Mouse (Mus musculus) T-helper 1 cell (primary cell): Measurements from ENCODE around the gene Lamtor1.

Source experiments
- in situ Hi-C: fragments of 300-600 bp; cut with MboI, MseI; formaldehyde crosslinking; loops from one replicate; pipeline ENCODE4 v1.15.1; 2025; ENCODE audit warnings: high pct_unique_total_duplicates

Gene Lamtor1

DNA sequence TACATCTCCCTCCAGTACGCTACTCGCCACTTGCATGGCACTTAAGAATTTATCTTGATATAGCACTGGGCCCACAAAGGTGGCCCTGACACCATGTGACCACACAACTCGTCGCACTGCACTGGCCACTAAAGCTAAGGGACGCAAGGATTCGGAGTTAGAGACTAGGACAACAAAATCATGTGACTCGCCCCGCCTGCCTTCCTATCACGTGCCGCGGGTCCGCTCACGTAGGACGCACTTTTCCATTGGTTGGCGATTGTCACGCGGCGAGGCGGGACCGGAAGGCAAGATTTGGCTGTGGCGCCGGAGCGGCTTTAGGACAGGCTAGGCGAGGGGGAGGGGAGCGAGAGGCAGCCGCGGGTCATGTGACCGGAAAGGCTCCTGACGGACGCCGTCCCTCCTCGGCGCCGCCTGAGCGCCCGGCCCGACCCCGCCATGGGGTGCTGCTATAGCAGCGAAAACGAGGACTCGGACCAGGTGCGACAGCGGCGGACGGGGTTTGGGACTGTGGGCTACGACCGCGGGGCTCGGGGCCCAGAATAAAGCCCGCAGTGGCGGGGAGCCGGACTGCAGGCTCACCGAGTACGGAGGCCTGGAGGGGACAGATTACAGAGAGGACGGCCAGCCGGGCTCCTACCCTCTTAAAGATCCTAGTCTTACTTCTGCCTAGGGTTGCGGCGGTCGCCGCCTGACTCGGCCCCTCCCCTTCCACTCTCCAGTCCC is at the start of gene Lamtor1:
Gene Lamtor1 (plus strand): TSS at position 344 of the 726 bp plus-strand sequence.
- in situ Hi-C loops: no loop called here

- in situ Hi-C loops: no loop called here
Measured at GRCm38 (mm10) chr7:101857094-101857493, 48.6 kb upstream of the Lamtor1 start, which contains the start of gene Folr2. Folr2 (minus strand) TSS chr7:101857194.

GRCm38 (mm10) chr7:101858362-101858761 is 47.3 kb upstream of the Lamtor1 start:
- in situ Hi-C loops: no loop called here

DNA sequence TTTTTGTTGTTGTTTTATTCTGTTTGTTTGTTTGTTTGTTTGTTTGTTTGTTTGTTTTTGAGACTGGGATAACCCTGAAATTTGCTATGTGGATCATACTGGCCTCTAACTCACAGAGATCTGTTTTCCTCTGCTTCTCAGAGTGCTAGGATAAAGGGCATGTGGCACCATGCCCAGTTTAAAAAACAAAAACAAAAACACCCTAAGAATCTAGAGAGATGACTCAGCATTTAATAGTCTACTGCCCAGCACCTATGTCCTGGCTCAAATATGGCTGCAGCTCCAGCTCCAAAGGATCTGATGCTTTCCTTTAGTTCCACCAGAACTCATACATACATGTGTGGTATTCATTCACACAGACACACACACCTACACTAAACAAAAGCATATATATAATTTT is 44.7 kb upstream of the Lamtor1 start:
- in situ Hi-C loops: no loop called here

- in situ Hi-C loops: no loop called here
Measured at GRCm38 (mm10) chr7:101862291-101862690, 43.4 kb upstream of the Lamtor1 start.

- in situ Hi-C loops: no loop called here
Measured at GRCm38 (mm10) chr7:101863415-101863814, 42.3 kb upstream of the Lamtor1 start, which contains the start of gene Anapc15. Anapc15 (plus strand) TSS chr7:101863715.

DNA sequence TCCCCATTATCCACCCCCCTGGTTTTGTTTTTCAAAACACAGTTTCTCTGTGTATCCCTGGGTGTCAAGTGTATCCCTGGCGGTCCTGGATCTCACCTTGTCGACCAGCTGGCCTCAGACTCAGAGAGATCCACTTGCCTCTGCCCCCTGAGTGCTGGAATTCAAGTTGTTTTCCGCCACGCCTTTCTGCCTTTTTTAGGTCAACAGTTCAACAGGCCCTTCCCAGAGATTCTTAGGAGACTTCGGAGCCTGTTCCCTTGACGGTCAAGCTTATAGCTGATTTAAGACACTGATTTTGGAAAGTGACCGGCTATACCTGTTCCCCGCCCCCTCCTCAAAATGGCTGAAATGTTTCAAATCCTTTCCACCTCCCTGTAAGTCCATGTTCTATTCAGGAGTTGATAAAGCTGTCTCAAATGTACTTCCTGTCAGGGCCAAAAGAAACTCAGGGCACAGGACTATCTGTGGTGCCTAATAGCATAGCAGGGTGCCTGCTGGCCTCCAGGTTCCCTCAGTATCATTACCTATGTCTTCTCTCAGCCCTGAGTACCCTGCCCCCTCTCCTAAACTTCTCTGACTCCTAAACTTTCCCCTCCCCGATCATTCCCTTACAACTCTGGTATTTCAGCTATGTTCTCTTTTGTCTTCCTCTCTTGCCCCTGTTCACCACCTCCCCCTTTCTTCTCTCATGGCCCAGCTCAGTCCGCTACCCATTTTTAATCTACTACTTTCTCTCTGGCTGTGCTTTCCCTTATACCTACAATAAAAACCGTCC is 39.0 kb upstream of the Lamtor1 start:
- in situ Hi-C loops: no loop called here

DNA sequence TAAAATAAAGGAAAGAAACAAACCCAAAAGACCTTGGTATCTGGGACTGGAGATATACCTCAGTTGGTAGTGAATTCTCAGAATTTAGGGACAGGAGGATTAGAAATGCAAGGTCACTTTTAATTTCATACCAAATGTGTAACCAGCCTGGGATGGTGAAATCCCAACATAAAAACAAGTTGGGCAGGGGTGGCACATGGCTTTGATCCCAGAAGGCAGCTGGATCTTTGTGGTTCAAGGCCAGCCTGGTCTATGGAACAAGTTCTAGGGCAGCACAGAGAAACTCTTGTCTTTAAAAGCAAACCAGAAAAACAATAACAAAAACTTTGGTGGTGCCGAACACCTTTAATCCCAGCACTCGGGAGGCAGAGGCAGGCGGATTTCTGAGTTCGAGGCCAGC is 38.2 kb upstream of the Lamtor1 start:
- in situ Hi-C loops: no loop called here

- in situ Hi-C loops: no loop called here
Measured at GRCm38 (mm10) chr7:101868241-101869162, 37.2 kb upstream of the Lamtor1 start.

DNA sequence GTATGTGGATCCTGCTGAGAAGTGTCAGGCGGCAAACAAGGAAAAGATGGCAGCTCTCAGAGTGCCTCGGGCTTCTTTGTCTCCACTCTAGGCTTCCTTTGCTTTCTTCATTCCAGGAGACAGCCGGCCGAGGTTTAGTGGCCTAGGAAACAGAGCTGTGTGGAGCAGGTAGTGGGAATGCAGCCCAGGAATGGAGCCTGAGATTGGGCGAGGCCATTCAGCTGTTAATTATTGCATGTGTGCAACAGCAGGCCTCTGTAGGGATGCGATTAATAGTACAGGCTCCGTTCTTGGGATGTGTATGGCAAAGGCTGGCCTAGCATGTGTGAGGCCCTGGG is 36.6 kb upstream of the Lamtor1 start:
- in situ Hi-C loops: no loop called here

DNA sequence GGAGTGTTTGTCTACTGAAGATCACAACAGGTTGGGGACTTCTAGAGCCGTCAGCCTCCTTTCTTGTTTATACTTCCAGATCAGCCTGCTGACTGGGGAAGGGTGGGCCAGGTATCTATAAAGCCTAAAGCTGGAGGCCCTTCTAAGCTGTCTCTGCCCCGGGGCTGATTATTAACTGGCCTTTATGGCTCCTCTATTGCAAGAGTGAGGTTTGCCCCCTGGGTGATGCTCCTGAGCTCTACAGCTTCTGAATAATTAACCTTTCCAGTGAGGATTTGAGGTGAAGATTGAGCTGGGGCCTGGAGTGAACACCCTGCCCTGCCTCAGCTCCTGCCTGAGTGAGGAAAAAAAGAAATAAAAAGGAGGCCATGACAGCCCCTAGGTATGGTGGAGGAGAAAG is 35.1 kb upstream of the Lamtor1 start, which contains the start of gene Folr1:
Gene Folr1 (minus strand): TSS at position 160 of the 400 bp plus-strand sequence.
- in situ Hi-C loops: no loop called here

DNA sequence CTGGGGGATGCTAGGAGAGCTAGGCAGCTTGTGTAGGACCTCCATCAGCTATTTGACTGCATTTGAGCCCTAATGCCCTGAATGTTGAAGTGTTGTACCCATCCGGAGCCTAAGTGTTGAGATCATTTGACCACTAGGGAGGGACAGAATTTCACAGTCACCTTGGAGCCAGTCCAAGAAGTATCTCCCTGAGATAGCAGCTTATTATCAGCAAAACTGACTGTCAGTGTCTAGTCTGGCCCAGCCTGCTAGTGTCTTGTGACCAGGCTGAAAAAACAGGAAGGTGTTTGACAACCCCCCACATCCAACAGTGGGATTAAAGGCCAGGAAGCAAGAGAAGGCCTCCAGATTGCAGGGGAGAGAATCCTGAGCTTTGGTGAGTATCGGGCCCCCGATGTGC is 34.4 kb upstream of the Lamtor1 start:
- in situ Hi-C loops: no loop called here

DNA sequence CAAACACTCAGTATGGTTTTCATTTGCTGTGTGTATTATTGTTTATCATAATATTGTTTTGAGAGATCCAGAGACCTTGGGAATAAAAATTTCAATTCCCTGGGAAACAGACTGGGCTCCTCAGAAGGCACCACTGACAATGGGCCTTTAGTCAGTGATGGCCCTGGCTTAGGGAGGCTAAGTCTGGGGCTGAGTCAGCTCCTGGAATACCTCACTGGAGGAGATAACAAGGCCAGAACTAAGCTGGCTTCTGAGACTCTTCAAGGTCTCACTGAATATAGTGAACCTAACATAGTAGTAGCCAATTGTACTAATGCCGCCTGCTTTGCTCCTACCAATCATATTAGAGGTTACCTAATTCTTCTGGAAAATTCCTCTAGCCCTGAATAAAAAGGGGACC is 29.7 kb upstream of the Lamtor1 start:
- in situ Hi-C loops: no loop called here

DNA sequence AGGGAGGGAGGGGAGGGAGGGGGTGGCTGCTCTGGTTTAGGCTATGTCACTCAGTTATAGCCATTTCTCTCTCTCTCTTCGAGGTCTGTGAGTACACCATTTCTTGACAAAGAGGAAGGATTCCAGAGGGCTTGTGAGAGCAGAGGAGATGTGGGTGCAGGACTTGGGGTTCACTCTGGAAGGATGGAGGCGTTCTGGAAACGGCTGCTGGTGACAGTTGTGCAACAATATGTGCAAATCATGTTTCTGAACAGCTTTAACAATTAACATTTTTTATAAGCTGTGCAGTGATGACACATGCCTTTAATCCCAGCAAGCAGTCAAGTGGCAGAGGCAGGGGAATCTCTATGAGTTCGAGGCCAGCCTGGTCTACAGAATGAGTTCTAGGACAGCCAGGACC is 24.8 kb upstream of the Lamtor1 start:
- in situ Hi-C loops: no loop called here

- in situ Hi-C loops: no loop called here
Measured at GRCm38 (mm10) chr7:101882413-101883154, 23.1 kb upstream of the Lamtor1 start.

- in situ Hi-C loops: no loop called here
Measured at GRCm38 (mm10) chr7:101884160-101884559, 21.5 kb upstream of the Lamtor1 start.

GRCm38 (mm10) chr7:101886274-101886673 is 19.4 kb upstream of the Lamtor1 start:
- in situ Hi-C loops: no loop called here

DNA sequence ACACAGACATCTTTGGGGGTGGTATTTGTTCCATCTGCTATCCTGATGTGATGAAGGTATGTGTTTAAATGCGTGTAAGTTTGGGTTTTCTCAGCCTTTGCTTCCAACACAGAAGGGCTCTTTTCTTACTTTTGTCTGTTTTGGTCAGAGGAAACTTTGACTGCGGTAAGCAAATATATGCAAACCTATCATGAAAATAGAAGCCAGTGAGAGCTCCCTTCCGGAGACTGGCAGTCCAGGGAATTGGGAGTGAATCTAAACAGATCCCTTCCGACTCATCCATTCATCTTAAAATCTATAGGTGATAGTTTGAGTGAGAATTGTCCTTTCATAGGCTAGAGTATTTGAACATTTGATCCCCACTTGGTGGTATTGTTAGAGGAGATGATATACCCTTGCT is 17.2 kb upstream of the Lamtor1 start:
- in situ Hi-C loops: no loop called here

DNA sequence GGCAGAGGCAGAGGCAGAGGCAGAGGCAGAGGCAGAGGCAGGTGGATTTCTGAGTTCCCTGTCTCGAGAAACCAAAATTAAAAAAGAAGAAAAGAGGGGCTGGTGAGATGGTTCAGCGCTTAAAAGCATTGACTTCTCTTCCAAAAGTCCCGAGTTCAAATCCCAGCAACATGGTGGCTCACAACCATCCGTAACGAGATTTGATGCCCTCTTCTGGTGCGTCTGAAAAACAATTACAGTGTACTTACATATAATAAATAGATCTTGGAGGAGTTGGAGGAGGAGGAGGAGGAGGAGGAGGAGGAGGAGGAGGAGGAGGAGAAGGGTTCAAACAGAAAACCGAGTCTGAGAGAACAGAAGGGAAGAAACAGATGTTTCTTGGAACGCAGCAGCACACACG is 10.0 kb upstream of the Lamtor1 start:
- in situ Hi-C loops: loop anchor here (5.0 kb wide), 1 partner anchor 37 kb away; the partner anchor contains the start of genes Lrrc51 and Numa1

GRCm38 (mm10) chr7:101896104-101897066 is 9.3 kb upstream of the Lamtor1 start:
- in situ Hi-C loops: loop anchor here (5.0 kb wide), 1 partner anchor 36 kb away; the partner anchor contains the start of genes Lrrc51 and Numa1
